Mouse (Mus musculus) fibroblast of lung, adult 2 months (primary cell): ENCODE measurements around the gene Spata3.

Source experiments
- DNase-seq: peaks from one replicate; pipeline ENCODE4 v3.0.0-alpha.2; 2011; ENCODE audit warnings: low read depth

The Spata3 gene

GRCm38 (mm10) chr1:86032273-86032987, 15.8 kb downstream of the Spata3 start:
- DNase-seq: peak; percentile 71

DNA sequence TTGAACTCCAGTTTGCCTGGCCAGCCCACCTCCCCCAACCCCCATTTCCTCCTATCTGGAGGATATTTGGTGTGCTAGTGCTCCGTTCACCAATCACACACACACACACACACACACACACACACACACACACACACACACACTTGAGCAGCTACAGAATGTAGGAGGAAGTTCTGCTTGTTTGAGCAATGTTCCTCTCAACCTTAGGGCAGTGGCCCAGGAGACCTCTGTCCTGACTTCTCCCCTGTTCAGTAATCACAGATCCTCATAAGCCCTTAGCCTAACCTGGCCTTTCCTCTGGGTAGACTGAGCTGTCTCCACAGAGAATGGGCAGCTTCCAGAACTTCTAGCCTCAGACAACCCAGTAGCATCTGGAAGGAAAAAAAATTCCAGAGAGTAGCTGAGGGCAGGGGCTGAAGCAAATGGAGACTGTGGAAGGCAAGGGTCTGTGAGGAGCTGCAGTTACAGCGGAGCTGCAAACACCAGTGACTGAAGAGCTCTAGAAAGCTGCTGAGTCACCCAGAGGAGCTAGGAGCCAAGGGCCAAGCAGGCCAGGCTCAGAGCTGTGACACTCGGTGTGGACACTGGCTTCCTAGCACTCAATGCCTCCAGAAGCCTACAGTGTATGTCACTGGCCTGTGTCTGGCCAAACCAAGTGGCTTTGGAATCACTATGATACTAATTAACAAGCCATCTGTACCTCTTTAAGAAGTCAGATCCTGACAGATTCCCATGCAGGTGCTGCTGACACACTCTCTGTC, 21.8 kb downstream of the Spata3 start:
- no peak for DNase-seq

DNA sequence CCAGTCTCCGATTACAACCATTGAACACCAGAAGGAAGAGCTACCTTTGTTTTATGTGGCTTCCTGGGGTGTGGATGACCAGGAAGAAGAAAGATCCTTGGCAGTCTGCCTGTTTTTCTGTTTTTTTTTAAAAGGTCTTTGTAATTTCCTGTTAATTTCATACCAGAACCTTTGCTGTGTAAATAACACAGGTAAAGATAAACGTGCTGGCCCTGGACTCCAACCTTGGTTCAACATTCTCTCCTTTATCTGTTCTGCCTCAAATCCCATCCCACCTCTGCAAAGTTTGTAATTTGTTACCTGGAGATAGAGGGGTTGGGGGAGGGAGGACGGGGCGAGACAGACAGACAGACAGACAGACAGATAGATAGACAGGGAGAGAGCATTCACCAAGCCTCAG, 23.5 kb downstream of the Spata3 start:
- DNase-seq: no peak

DNA sequence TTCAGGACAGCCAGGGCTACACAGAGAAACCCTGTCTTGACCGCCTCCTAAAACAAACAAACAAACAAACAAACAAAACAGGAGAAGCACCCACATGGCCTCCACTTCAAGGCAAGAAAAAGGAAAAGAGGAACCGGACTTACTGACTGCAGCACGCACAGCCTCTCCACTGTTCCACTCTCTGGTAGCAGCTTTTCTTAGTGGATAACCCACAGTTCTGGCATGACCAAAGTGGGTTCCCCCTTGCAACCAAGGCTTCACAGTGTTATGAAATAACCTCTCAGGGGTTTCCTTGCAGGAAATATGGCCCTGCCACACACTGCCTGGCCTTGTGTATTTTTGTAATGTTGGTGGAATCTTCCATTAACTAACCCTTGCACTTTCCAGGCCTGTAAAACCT, 24.2 kb downstream of the Spata3 start:
- no peak for DNase-seq

DNA sequence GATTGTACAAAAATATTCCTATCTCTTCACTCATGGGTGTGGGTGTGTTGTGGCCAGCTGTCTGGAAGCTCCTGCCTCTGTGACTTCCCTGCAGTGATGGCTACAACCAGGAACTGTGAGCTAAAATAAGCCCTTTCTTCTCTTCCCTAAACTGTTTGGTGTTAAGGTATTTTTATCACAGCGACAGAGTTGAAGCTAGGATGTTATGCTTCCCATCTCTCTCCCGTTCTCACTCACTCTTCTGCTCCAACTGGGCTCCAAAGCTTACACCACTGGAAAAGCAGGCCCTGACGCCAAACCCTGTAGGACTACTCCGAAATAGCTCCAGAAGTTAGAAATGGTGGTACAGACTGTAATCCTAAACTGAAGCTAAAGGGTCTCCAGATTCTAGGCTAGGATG, 28.4 kb downstream of the Spata3 start:
- no peak for DNase-seq

DNA sequence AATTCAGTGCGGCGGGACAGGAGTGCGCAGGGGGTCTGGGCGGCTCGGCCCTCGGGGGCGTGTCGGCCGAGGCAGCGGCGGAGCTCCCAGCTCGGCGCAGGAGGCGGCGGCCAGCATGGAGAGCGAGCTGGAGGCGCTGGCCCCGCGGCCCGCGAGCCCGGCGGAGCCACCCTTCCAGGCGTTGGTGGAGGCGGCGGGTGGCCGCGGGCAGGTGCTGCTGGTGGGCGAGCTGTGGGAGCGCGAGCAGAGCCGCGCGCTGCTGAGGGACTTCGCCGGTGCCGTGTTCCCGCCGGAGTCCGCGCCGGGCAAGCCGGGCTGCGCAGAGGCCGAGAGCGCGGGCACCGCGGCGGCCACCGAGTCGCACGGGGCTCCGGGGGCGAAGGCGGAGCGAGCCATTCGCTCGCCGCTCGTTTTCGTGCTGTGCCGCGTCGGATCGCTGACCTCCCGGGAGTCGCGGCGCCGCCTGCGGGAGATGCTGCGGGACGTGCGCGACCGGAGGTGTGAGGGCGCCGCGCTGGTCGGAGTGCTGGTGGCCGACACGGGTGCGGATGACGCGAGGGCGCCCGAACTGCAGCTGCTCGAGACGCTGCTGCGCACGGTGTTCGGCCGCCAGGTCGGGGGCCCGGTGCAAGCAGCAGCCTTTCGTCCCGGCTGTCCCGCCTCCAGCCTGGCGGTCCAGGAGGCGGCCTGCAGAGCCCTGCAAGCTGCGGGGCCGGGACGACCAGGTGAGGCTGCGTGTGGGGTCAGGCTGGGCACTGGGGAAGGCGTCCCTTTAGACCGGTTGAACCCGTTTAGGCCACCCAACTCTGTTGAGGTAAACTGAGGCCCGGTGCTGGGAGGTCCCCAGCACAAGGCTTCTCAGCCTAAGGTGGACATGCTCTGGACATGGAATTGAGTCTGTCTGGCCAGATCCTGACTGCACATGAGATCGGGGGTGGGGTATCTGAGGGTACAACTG, 29.5 kb downstream of the Spata3 start, which contains the start of gene 2810459M11Rik:
TSS of gene 2810459M11Rik (plus strand) at position 16 of the 958 bp plus-strand sequence.
- no peak for DNase-seq

GRCm38 (mm10) chr1:86046833-86047563, 30.4 kb downstream of the Spata3 start:
- DNase-seq: no peak

GRCm38 (mm10) chr1:86048231-86048630, 31.6 kb downstream of the Spata3 start:
- no peak for DNase-seq

- no peak for DNase-seq
Observed at GRCm38 (mm10) chr1:86048744-86049143, 32.1 kb downstream of the Spata3 start.

- peak; percentile 87 for DNase-seq
Observed at GRCm38 (mm10) chr1:86053198-86053921, 36.7 kb downstream of the Spata3 start.

DNA sequence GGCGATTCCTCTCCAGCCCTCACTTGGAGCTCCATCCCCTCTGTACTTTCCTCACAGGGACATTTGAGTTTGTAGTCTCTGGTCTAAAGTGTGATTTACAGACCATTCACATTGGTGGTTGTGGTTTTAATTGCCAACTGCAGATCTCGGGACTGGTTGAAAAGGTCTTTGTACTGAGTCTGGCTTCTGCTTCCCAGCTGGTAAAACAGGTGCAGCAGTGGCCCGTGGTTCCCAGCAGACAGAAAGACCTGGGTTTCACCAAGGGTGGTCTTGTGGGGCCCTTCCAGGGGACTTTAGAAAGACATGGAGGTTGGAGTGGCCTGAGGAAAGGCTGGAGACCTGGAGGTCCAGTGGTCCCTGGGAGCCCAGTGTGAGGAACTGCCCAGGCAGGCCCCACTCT, 38.3 kb downstream of the Spata3 start:
- DNase-seq: no peak

DNA sequence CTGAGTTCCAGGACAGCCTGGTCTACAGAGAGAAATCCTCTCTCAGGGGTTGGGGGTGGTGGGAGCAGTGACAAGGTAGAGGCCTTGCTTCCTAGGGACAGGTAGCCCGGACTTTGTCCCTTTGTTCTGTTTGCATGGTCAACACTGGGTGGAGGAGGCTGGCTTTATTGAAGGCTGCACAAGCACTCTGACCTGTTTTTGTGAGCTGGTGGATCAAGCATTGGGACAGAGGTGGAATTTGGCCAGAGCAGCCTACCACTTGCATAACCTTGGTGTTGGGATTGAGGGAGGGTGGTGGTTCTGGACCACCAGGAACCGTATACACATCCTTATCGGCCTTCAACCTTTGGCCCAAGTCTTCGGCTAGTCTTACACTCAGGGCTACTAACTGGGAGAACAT, 39.7 kb downstream of the Spata3 start:
- DNase-seq: no peak

DNA sequence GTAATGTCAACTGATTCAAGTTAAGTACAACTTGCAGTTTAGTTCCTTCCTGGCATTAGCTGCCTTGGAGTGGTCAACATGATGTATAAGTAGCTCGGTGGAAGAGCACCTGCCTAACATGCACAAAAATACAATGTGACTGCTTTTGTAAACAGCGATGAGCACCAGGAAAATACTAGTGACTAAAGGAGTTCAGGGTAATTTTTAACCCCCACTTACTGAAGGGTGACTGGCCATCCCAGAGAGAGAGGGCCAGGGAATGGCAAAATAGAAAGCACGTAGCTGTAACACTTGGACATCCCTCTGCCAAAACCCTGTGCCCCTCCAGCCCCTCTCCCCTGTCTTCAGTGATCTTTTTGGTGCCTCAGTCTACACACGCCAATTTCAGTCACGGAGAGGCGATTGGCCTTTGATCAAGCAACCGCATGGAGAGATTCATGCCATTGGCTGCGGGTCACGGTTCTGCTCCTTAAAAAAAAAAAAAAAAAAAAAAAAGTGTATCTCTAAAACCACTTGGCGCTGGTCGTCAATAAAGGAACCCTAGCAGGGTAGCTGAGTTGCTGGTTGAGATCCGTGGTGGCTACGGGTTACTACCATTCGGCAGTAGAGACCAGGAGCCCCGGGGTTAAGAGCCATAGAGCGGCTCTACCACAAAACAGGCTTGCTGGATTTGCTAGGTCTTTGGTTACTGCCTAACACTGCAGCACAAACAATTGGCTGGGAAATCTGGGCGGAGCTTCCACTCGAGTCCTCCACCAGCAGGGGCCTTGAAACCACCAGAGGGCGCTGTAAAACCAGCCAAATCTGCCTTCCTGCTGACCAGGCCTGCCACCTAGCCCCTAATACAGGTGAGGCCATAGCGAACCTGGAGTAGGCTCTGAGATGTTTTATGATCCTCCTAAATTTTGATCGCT, 42.5 kb downstream of the Spata3 start:
- peak; percentile 80 for DNase-seq

DNA sequence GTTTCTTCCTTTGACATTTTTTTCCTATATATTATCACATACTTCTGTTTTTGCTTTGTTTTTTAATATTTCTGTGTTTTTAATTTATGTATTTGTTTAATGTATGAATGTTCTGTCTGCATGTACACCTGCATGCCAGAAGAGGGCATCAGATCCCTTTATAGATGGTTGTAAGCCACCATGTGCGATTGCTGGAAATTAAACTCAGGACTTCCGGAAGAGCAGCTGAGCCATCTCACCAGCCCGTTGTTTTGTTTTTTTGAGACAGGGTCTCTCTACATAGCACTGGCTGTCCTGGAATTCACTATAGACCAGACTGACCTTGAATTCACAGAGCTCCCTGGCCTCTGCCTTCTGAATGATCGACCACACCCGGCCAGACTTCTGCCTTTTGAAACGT, 45.9 kb downstream of the Spata3 start:
- DNase-seq: no peak

DNA sequence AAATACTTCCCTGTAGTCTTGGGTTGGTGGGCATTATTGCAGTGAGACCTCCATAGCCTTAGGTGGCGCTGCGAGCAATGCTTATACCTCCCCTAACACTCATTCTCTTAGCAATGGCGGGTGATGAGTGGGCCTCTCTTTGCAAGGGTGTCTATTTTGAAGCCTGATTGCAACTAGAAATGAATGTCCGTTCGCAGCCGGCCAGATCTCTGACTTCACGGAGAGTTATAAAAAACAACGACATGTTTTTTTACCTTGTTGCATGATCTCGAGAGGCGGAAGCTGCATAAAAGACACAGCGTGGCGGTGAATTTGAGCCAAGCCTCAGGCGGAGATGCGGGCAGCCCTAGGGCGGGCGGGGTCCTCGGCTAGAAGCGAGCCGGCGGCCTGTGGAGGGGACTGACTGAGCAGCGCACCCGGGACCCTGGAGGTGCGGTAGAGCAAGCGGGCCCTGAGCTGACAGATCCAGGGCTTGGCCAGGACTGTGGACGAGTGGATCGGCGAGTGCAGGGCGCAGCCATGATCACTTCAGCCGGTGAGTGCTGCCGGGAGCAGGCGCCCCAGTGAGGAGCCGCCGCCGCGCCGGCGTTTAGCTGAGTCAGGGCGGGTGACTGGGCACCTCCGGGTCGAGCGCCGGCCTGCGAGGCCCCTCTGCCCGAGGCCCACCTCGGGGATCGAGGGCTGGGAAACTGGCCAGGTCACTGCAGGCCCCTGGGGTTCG, 47.8 kb downstream of the Spata3 start, which contains the start of gene Psmd1:
TSS of gene Psmd1 (plus strand) at position 117 of the 721 bp plus-strand sequence.
- DNase-seq: peak; percentile 89

- no peak for DNase-seq
Observed at GRCm38 (mm10) chr1:86076565-86076964, 59.9 kb downstream of the Spata3 start.
